Mouse (Mus musculus) thymus, postnatal 14 days (tissue): ENCODE results near the gene Mark2.

Source experiments
- DNase-seq: peaks from one replicate; pipeline ENCODE4 v3.0.0; 2021

Mark2 gene

DNA sequence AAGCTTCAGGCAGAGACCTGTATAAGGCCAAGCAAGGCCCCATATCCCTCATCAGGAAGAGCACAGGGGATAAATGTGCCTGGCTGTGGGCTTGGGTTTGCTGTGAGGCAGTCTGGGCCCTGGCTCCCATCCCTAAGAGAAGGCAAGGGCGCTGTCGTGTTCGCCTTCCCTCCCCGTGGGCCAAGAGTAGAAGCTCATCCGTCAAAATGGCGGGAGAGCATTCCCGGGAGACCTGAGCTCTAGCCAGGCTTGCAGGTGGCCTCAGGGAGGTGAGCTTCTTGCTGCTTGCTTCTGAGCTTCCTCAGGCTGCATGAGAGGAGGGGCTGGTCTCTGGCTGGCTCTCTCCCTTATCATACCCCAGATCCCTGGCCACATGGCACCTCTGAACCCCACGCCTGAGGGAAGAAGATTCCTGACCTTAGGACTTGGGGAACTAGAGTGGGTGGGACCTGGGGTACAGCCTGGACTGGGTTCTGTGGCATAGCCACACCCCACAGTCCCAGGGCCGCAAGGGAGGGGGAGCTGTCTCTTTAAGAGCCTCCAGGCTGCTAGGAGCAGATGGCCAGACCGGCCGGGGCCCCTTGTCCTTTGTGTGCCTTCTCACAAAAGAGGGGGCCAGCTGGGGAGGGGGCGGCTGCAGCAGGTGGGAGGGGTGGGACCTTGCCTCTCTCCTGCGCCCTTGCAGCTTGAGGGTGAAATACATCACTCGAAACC lies 76.0 kb downstream of the Mark2 start:
- no peak for DNase-seq

DNA sequence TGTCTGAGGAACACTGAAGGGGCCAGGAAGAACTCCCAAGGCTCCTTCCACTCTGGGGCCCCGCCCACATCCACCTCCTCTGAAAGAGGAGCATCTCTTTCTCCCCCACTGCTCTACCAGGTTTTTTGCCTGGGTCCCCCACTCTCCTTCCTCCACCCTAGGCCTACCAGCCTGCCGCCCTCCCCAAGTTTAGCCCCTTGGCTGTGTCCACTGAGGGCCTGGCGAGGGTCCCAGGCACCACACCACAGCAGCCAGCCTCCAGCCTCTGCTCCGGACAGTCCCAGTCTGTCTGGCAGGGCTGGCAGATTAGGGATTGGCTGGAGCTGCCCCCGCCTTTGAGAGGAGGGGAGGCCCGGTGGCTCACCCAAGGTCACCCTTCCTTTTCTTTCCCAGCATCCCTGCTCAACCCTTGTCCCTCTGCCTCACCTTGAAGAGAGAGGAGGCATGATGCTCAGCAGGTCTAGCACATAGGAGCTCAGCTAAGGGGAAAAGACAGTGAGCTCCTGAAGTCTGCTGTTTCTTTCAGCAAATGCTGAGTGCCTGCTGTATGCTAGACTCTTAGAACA lies 76.8 kb downstream of the Mark2 start:
- DNase-seq, result no peak

DNA sequence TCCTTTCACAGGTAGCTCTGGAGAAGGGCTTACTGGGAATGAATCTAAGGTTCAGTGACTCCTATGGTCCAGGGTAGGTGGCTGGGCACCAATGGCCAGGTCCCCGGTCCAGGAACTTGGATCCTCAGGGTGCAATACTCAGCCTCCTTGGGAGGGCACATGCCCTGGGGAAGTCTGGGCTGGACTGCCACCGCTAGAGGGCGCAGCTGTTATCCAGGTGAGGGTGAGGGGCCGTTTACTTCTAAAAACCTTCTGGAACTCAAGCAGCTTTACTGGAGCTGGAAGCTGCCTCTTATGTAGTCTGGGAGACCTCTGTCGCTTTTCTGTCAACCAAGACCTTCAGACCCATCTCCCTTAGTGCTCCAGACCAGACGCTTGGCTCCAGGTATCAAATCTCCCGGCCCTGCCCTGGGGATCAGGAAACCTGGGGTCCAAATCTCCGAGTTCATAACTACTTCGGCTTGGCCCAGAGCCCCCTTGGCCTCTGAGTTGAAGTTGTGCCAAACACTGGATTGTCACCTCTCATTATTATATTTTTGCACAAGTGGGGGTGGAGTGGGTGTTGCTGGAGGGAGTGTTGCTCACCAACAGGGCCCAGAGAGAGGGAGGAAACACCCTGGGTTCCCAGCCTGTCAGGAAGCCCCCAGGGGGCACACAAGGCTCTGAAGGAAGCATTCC lies 77.4 kb downstream of the Mark2 start:
- peak; percentile 89 for DNase-seq

DNA sequence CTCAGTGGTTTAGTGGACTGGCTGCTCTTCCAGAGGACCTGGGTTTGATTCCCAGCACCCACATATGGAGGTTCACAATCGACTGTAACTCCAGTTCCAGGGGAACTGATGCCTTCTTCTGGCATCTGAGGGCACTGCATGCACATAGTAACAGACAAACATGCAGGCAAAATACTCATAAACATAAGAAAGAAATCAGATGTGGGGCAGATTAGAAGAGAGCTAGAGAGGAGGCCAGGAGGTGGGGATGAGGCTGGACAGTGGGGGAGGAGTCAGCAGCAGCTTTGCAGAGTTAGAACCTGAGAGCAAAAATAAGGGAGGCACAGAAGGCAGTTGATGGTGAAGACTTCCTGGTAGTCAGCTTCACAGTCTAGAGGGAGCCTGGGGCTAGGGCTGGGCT lies 79.1 kb downstream of the Mark2 start:
- DNase-seq, result no peak

DNA sequence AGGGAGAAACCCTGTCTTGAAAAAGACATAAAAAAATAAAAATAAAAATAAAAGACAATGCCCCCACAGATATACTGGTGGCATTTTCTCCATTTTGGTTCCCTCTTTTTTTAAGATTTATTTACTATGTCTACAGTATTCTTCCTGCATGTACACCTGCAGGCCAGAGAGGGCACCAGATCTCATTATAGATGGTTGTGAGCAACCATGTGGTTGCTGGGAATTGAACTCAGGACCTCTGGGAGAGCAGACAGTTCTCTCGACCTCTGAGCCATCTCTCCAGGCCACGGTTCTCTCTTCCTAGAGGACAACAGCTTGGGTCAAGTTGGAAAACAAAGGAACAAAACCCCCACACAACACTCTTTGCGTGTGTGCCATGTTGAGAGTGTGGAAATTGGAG lies 79.7 kb downstream of the Mark2 start:
- DNase-seq, result no peak

DNA sequence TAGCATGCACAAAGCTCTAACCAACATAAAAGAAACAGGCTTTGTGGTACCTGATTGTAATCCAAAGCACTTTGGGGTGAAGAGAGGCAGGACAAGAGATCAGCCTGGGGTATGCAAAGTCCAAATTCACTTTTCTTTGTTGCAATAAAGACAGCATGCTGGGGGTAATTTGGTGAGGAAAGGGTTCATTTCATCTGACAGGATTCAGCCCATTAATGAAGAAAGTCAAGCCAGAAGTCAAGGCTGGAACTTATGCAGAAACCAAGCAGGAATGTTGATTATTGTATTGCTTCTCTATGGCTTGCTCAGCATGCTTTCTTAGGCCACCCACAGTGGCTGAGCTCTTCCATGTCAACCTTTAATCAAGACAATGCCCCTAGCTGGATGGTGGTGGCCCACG lies 80.2 kb downstream of the Mark2 start:
- no peak for DNase-seq

DNA sequence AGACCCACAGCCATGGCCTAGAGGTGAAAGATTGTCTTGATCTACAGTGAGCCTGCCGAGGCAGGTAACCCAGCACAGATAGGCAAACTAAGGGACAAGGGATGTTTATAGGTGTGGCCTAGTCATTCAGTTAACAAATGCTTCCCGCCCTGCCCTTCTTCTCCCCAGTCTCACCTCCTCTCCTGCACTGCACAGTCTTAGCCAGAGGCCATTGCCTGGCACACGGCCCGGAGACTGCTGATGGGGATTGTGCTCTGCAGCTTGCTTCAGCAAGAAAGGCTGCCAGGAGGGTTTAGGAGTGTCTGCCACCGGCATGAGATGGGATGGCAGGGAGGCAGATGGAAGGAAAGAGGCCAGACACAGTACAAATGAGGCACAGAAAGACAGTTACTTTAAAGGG lies 83.8 kb downstream of the Mark2 start:
- DNase-seq, result no peak

DNA sequence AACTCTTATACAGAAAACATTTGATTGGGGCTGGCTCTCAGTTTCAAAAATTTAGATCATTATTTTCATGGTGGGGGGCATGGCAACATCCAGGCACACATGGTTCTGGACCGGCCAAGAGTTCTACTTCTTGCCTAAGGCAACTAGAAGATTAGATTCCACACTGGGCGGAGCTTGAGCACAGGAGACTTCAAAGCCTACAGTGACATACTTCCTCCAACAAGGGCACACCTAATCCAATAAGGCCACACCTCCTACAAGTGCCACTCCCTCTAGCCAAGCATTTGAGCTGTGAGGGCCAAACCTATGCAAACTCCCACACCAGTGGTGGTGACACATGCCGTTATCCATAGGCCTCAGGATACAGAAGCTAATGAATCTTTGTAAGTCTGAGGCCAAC lies 95.6 kb downstream of the Mark2 start:
- DNase-seq, result no peak

DNA sequence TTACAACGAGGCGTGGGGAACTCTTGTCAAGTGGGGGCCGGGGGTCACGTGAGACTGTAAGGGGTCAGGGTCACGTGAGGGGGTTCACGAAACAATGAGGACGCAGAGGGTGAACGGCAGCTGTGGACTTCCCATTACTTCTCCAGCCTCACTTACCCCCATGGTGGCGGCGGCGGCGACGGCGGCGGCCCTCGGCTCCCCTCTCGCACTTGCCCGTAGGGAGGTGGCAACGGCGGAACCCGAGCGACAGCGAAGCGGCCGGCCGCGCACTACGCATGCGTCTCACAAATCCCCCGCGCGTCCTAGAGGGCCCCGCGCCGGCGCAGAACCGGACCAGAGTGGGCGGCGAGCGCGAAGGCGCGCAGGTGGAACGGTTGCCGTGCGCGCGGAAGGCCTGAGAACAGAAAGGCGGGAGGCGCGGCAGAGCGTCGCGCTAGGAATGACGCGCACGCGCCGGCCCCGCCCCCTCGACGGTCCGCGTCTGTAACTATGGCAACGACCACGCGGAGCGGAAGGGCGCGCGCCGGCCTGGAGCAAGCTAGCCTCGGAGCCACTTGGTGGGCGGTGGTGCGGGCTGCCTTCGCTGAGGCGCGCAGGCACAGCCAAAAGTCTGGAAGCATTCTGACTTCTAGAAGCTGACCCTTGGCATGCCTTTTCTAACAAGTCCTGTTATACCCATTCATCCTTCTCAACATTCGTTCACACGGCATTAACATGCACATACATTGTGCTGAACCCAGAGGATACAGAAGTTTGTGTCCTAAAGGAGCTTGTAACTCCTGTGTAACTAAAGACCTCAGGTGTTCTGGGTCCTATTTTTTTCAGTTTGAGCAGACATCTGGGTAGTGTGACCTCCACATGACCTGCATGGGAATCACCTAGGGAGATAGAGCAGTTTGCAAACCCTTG lies 100.6 kb downstream of the Mark2 start, which contains the start of gene Naa40:
Naa40 (minus strand) TSS at position 402 of the 909 bp plus-strand sequence.
- peak; percentile 95 for DNase-seq

DNA sequence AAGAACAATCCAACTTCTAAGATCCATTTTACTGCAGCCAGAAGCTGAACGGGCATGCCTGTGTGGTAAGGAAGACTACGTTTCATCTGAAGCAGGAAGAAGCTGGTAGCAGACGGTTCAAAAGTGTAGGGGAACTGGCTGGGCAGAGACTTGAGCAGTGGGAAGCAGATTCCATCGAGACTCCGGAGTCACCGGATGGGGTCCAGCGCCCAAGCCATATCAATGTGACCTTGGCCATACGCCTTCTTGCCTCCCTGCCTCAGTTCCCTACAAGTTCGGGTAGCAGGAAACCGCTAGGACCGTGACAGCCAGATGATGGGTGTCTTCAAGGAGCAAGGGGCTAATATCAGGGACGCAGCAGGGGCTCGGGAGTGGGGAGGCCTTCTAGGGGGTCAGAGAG lies 101.4 kb downstream of the Mark2 start:
- DNase-seq, result peak; percentile 40

DNA sequence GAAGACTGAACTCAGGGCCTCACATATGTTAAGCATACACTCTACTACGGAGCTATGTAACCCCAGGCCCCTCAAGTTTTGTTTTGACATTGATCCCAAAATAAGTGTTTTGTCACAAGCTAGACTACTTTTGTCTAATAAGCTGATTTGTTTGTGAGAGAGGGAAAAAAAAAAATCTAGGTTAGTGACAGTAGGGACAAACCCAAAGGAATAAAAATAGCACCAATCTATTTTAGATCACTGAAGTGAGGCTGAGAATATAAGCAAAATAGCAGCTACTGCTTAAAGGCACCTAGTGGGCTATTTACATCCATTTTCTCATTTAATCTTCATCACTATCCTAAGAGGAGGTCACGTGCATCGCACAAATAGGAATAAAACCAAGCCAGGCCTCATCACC lies 102.1 kb downstream of the Mark2 start:
- no peak for DNase-seq

DNA sequence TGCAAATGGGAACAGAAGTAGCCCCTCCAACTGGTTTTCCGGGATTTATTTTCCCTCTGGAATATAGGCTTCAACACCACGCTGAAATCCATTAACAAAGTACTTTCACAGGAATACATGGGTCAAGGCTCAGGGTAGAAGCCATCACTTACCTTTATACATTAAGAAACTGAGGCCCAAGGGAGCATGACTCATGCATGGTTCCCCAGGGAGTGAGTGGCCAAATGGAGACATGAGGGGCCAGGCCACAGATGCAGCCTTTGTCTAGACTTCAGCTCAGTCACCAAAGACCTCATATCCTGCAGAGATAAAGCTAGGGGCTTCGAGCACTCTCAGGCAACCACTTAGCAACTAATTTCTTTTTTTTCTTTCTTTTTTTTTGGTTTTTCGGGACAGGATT lies 104.9 kb downstream of the Mark2 start:
- DNase-seq, result no peak

DNA sequence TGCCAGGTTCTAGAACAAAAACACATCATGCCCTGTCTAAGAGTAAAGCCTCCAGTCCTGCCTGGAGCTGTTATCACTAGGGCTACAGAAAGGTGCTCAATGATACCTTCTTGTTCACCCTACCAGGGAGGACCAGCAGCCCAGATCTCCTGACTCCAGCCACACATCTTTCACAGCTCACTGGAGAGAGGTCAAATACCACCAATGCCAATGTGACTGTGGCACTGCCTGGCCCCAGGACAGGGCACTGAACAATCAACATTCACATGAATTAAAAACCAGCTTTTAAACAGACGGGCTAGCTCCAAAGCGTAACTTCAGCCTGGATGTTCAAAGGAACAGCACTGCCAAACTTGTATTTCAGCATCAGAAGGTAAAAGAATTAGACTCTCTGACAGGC lies 105.6 kb downstream of the Mark2 start:
- no peak for DNase-seq

DNA sequence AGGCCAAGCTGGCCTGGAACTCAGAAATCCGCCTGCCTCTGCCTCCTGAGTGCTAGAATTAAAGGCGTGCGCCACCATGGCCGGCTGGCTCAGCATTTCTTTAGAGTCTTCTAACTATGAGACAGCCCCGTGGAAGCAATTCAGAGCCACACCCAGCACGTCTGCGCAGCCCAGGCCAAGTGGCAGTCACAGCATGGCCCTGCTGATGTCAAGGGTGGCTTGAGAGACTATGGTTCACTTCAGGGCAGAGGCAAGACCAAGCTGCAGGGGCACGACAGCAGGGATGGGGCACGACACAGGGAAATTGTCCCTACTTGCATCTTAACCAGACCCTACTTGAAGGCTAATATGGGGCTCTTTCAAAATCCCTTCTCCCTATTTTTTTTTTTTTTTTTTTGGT lies 106.2 kb downstream of the Mark2 start:
- DNase-seq, result no peak

DNA sequence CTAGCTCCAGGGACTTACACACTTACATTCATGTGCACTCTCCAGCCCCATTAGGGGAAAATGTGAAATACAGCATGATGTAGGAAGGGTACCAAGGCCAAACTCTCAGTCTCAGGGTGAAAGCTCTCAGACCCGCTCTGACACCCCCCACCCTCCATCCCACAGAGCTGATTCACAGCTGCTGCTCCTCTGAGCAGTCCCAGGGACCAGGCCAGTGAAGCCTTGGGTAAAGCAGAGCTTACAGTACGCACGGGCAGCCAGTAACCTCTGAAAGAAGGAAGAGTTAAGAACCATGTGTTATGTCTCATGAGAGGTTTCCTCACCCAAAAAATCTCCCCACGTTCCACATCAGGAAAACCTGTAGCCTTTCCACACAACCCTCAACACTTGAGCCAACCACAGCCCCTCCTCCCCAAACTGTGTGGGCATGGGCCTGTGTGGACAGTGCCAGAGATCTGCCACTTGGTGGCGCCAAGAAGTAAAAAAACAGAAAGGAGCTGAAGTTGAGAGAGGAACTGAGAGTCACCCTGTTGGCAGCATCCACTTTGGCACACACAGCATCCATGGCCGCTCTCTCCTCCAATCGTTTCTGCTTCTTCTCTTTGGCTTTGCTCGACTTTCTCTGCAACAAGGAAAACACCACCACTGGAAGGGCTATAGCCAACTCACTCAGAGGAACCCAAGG lies 107.0 kb downstream of the Mark2 start:
- DNase-seq, result peak; percentile 83

DNA sequence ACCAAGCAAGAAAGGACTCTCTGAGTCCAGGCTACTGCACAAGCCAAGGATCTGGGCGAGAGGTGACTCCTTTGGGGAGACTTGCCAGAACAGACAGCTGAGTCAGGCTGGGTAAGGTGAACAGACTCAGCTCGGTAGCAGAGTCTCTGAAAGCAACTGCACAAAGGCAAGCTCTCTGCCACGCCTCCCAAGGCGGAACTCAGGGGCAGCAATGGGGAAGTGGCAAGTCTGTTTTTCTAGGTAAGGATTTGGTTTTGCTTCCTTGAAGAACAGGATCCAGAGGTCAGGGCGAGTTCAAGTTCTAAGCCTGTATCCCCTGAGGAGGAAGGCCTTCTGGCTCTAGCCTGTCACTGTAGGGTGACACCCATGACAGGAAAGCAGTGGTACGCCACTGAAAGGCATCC lies 115.1 kb downstream of the Mark2 start:
- DNase-seq, result no peak
